Mouse (Mus musculus): Measurements from ENCODE around the gene Tlx1.

Gene Tlx1

DNA sequence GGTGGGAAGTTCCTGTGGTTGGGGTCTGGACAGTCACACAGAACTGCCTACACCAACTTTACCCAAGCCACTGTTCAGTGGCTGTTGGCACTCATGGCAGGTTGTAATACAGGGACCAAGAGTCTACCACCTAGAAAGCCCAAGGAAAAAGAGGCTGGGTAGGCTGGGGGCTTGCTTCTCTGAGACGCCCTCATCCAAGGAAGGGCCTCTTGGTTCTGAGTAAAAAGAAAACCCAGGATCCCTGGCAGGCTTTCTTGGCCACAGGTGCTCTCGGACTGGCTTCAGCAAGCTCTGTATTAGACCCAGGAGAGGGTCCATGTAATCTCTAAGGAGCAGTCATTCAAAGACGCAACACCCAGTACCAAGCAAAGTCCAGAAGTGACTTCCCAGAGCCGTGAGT is 7.7 kb downstream of the Tlx1 start:
- no peak for DNase-seq (ENCODE audit: low spot score in 2 of 2)

DNA sequence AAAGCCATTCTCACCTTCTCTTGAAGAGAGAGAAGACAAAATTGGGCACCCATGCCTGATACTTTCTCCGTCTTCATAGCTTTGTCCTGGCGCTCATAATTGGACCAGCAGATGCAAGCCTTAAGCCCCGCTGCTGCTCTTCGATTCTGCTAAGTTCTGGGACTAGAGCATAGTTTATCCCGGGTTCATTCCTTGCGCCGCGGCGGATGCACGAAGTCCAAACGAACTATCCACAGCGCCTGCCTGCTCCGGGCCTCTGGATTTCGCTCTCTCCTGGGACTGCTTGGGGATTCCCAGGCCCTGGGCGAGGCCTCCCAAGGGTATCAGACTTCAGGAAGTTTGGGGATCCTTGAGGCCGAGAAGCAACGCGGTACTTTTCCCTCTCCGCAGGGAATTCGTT is 8.4 kb downstream of the Tlx1 start:
- DNase-seq (ENCODE audit: low spot score in 2 of 2), result no peak

DNA sequence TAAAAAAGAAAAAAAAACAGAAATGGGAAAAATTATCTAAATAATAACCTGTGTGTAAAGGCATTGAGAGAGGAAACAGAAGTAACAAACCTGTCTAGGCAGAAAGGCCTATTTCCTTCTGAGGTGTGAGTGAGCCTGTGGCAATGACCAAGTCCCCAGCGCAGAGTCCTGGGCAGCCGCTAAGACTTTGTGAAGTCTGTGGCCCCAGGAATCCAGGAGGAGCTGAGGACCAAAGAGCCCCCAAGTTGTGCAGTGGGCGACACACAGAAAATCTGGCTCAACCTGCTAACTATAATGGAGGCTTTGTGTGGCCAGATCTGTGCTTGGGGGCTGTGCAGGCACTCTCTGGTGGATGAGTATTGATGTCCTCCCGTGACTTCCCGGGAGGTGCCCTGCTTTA is 9.0 kb downstream of the Tlx1 start:
- DNase-seq (ENCODE audit: low spot score in 2 of 2), result no peak

DNA sequence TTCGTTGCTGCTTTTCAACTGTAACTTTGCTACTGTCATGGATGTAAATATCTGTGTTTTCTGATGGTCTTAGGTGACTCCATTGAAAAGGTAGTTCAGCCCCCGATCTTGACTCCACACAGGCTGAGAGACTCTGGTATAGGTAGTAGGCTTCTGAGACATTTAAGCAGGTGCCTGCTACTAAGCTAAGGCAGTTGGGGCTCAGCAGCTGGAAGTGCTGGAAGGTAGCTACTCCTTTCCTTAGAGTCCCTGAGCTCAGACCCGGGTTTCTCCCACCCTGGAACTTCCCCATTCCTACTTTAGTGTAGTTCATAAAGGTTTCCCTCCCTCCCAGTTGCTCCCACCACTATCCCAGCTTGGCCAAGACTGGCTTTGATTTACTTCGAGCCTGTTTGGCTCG is 9.5 kb downstream of the Tlx1 start:
- no peak for DNase-seq (ENCODE audit: low spot score in 2 of 2)

DNA sequence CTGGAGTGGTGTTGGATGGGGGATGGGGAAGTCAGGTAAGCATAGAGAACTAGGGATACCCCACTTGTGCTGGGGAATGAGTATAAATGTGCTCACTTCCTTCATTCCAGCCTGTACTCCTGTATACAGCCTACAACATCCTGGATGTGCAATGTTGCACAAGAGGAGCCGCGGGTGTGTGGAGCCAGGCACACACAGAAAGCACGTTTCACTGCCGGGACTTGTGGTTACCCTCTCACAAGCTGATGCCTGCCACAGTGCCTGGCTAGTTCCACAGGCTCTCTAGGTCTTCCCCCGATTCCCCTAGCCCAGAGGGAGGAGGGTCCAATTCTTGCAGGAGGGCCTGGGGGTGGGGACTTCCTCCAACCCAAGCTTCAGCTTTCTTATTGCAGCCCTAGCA is 10.0 kb downstream of the Tlx1 start:
- no peak for DNase-seq (ENCODE audit: low spot score in 2 of 2)

DNA sequence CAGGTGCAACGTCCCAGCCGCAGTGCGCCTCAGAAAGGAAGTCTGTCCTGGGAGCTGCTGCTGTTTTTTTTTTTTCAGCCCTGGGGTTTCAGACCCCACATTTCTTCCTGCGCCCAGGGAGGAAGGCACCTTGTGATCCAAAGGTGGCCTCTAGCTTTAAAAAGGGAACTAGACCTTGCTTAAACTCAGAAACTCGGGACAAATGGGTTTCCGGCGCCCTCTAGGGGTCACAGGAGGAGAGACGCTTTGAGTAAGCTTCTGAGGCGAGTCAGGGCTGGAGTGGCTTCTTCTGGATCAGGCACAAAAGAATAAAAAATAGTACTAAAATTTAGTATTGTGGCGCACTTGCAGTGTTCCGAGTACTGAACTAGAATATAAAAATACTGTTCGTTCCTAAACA is 10.6 kb downstream of the Tlx1 start:
- peak; percentile 23 to 59 for DNase-seq (ENCODE audit: low spot score in 2 of 2)

DNA sequence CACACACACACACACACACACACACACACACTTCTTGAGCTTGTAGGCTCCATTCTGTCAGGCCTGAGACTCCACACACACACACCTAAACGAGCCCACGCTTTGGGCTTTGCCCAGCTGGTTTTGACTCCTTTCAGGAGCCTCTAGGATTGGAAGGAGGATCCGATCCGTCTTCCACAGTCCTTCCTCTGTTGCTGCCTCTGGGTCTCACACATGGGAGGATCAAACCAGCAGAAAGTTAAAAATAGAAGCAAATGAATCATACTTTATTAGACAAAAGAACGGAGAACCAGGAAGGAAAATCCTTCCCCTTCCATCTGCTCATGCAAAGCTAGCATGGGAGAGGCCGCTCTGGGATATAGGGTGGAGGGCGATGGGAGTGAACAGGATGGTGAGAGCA is 11.7 kb downstream of the Tlx1 start:
- DNase-seq (ENCODE audit: low spot score in 2 of 2), result no peak

DNA sequence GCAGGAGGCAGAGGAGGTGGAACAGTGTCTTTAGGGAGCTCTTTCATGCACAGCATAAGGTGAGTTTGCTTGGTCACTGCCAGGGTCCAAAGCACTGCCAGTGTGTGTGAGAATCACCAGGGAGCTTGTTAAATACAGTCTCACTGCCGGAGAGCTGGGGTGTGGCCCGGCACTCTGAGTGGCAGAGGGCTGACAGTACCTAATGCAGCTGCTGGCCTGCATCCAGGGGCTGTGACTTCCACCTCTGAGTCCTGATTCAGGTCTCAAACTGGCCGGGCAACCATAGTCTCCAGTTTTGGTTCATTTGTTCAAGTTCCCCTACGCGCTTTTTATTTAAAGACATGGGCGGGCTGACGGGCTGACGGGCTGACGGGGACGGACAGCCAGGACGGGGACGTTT is 12.4 kb downstream of the Tlx1 start:
- no peak for DNase-seq (ENCODE audit: low spot score in 2 of 2)

DNA sequence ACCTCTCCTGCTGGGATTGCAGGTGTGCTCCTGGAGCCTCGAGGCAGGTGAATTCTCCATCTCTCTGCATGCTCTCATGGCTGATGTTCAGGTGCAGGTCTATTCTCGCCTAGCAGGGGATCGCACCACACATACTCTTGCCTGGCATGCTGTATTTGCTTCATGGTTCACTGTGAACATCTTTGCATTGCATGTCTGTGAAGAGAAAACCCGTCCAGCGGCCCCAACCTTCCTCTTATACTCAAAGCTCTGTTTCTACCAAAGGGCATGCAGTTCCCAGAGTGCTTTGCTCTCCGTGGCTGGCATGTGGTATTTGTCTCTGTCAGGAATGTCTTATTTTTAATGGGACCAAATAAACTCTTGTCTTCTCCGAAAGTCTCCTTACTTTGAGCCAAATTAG is 20.0 kb downstream of the Tlx1 start:
- no peak for DNase-seq (ENCODE audit: low spot score in 2 of 2)

DNA sequence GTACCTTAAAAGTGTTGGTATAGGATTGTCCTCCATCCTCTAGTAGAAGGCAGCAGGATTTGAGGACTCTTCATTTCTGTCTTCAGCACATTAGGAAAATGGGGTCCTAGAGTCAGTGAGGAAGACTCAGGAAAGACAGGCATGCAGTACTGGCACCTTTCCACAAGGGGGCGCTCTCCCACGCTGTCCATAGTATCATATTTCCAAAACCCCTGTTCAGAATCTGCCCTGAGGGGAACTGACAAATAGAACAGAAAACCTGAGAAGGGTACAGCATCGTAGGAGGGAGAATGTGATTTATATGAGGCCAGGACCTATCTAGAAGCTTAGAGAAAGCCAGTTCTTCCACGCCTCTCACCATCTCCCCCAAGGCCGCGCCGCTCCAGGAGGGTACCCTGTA is 24.3 kb downstream of the Tlx1 start:
- DNase-seq (ENCODE audit: low spot score in 2 of 2), result no peak

DNA sequence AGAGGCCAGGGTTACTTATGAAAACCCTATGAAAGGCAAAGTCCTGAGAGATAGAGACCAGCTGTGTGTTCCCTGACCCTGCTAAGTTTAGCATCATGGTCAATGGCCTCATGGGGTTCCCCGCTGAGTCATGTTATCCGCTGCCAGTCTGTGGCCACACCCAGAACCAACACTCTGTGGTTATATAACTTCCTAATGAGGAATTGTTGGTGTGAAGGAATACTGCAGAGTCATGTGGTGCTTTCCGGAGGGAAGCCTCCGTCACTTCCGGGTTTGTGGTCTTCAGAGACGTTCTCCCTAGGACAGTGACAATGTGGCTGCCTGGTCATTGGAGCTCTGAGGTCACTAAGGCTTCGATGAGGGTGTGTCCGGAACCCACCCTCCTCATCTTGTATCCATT is 25.8 kb downstream of the Tlx1 start:
- DNase-seq (ENCODE audit: low spot score in 2 of 2), result no peak

DNA sequence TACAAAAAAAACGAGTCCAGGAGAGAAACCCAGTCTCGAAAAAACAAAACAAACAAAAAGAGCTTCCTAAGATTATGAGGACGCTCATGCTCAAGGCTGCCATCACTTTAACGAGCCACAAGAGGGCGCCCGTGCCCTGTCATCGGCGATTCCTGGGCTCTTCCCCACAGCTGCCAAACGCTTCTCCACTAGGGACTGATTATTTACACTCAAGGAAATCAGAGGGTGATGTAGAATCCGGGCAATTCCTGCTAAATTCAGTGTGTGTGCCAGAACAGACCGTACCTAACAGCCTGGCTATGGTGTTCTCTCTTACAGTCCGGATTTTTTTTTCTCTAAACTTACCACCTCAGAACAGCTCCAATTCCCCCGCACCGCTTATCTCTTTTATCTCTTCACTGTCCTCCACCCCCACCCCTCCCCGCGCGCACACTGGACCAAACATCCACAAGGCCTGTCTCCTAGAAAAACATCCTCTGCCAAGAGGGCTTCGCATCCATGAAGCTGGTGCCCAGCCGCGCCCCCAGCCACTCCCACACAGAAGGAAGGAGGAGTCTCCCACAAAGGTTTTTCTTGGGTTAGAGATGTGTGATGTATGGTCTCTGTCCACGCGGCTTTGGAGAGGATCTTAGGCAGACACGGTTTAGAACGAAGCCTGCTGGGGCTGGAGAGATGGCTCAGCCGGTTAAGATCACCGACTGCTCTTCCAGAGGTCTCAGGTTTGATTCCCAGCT is 26.7 kb downstream of the Tlx1 start:
- peak; percentile 33 to 68 for DNase-seq (ENCODE audit: low spot score in 2 of 2)

DNA sequence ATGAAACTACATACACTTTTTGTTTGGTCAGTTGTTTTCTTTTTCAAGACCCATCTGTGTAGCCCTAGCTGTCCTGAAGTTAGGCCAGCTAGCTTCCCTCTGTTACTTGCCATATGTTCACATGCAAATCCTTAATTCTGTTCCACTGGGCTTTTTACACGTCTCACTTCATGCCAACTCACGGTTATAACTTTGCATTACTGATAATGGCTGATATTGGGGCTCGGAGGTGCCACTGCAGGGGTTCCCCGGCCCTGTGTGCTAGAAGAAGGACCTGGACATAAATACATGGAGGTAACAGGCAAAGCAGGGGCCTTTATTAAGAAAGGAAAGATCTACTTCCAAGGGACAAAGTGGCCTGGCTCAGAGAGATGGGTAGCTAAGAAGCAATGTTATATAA is 29.0 kb downstream of the Tlx1 start:
- DNase-seq (ENCODE audit: low spot score in 2 of 2), result no peak

DNA sequence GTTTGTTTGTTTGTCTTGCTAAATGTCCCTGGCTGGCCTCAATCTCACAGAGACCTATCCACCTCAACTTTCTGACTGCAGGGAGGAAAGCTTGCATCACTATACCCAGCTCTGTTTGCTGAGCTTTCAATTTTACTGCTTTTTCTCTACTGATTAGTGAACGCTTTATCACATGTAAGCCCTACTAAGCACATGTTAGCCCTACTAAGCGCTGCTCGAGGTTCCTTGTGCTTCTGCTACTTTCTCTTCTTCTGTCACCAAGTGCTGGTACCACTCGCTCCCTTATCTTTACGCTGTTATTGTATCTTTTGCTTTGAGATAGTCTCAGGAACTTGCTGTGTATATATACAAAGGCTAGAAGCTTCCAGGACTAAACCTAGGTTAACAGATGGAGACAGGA is 30.0 kb downstream of the Tlx1 start:
- DNase-seq (ENCODE audit: low spot score in 2 of 2), result no peak

DNA sequence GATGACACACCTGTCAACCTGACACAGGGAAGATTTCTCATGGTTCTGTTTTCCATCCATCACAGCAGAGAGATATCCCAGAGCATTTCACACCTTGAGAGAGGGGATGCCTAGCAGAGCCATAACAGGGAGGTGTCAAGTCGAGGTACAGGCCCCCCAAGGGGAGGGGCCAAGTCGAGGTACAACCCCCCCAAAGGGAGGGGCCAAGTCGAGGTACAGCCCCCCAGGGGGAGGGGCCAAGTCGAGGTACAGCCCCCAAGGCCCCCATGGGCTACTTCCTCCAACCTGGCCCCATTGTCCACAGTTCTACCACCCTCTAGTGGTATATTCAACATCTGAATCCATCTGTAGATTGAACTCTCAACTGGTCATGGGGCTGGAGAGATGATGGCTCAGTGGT is 44.2 kb downstream of the Tlx1 start:
- no peak for DNase-seq (ENCODE audit: low spot score in 2 of 2)

DNA sequence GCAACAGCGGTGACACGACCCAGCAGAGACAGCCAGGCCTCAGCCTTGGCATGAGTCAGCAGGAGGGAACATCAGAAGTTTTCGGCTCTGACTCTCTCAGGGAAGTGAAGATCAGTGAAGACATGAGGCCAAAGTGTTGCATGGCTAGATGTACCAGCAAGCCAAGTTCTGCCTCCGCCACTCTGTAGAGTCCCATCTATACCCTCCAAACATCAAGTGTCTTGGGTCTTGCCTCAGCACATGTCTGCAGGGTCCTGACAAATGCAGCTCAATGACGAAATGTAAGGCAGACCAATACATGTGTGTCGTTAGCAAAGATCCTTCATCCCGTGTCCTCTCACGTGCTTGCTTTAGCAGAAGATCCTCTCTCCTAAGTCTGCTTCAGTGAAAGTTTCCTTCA is 46.5 kb downstream of the Tlx1 start:
- DNase-seq (ENCODE audit: low spot score in 2 of 2), result no peak

DNA sequence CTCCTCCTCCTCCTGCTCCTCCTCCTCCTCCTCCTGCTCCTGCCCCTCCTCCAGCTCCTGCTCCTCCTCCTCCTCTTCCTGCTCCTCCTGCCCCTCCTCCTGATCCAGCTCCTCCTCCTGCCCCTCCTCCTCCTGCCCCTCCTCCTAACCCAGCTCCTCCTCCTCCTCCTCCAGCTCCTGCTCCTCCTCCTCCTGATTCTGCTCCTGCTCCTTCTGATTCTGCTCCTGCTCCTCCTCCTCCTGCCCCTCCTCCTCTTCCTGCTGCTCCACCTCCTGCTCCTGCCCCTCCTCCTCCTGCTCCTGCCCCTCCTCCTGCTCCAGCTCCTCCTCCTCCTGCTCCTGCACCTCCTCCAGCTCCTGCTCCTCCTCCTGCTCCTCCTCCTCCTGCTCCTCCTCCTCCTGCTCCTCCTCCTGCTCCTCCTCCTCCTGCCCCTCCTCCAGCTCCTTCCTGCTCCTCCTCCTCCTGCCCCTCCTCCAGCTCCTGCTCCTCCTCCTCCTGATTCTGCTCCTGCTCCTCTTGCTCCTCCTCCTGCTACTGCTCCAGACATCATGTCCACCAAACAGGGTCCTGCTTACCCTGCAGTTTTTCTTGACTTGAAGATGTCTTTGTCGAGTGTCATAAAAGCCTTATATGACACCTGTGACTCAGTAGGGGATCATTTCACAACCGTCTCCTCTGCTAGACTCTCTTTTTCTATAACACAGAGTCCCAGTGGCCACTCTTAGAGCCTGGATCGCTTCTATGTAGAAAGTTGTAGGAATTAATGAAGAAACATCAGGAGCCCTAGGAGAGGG is 55.0 kb downstream of the Tlx1 start:
- DNase-seq (ENCODE audit: low spot score in 2 of 2), result no peak
